Mouse (Mus musculus) kidney, embryonic 14.5 days (tissue): ENCODE measurements around the gene Bmp6. TPM values are rescaled to one million over a fixed set of nuclear protein-coding genes. Genes with fewer than 3 reads are reported as not detected.

Experiments
- ATAC-seq: fragments of 200-750 bp; cut with Nextera tagmentation; 2 replicates; pipeline ENCODE4 v1.8.0; 2017; ENCODE audit warnings: moderate number of reproducible peaks, mild to moderate bottlenecking, moderate TSS enrichment, moderate library complexity; ENCODE audit not compliant: low FRiP score, low TSS enrichment
- H3K27ac ChIP-seq: fragments of 300-500 bp; sonication (generic); 2 replicates; pipeline ENCODE4 v1.5.1; 2014; ENCODE audit warnings: low read depth, mild to moderate bottlenecking, low read length, moderate library complexity, mixed read lengths
- H3K27me3 ChIP-seq: fragments of 300-500 bp; sonication (generic); 2 replicates; pipeline ENCODE4 v1.6.1; 2014; ENCODE audit warnings: mild to moderate bottlenecking, low read length; ENCODE audit not compliant: control insufficient read depth, insufficient read depth
- H3K36me3 ChIP-seq: fragments of 300-500 bp; sonication (generic); 2 replicates; pipeline ENCODE4 v1.6.1; 2014; ENCODE audit warnings: low read length, mixed read lengths; ENCODE audit not compliant: control insufficient read depth, insufficient read depth
- H3K4me1 ChIP-seq: fragments of 300-500 bp; sonication (generic); 2 replicates; pipeline ENCODE4 v1.6.1; 2014; ENCODE audit warnings: low read length, mixed read lengths; ENCODE audit not compliant: control insufficient read depth, insufficient read depth
- H3K4me2 ChIP-seq: fragments of 300-500 bp; sonication (generic); replicated peaks from 2 replicates; pipeline ENCODE4 v1.6.1; 2014; ENCODE audit warnings: low read depth, mild to moderate bottlenecking, low read length
- H3K4me3 ChIP-seq: fragments of 300-500 bp; sonication (generic); 2 replicates; pipeline ENCODE4 v1.5.1; 2014; ENCODE audit warnings: mild to moderate bottlenecking, low read length
- H3K9ac ChIP-seq: fragments of 300-500 bp; sonication (generic); 2 replicates; pipeline ENCODE4 v1.6.1; 2014; ENCODE audit warnings: low read depth, mild to moderate bottlenecking, low read length, moderate library complexity
- H3K9me3 ChIP-seq: fragments of 300-500 bp; sonication (generic); 2 replicates; pipeline ENCODE4 v1.6.1; 2016; ENCODE audit warnings: low read length; ENCODE audit not compliant: control insufficient read depth
- WGBS: fragments of 180-500 bp; shearing (Covaris S2); extraction: QIAGEN DNeasy Blood & Tissue Kit; methylation state at CpG from one replicate; pipeline ENCODE4 v1.1.7; 2014; 5-methylcytosine and 5-hydroxymethylcytosine counted together
- polyA plus RNA-seq: library from polyadenylated mRNA; unstranded; fragments of >200 nt; fragmentation: Nextera tagmentation; extraction: Ambion mirVana; gene quantifications from 2 replicates; pipeline ENCODE4 v1.2.1, GENCODE M21; 2014

The Bmp6 gene
- polyA plus RNA-seq, 1 experiment from 2014 or later, result 1.6 TPM

DNA sequence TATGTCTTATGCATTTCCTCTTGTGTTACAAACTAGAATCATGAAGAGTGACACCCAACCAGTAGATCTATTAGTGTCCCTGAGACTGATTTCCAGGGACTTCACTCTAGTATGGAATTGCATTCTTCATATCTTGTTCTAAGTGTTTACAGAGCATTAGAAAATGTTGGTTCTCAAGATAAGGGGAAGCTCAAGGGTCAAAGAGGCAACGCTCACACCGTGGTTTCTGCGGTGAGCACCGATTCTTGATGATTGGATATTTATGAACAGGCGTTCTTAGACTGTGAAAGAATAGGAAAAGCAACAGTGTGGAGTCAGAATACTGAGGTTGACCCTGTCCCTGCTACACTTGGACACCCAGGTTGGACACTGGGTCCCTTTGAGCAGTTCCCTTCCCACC lies 89.9 kb downstream of the Bmp6 start:
- Histone ChIP-seq H3K4me2 (no peak overlapping the region), H3K4me3 (no peak overlapping the region), H3K9ac (no peak overlapping the region), H3K4me1 (peaks cover 6% of the 10 kb centered on the region), H3K27me3 (no peaks in the 10 kb centered on the region), H3K36me3 (no peaks in the 10 kb centered on the region), H3K27ac (no peak overlapping the region), H3K9me3 (no peaks in the 10 kb centered on the region)
- no peak for ATAC-seq
- WGBS, result 91% methylated on average over 5 of the region's 5 CpGs

DNA sequence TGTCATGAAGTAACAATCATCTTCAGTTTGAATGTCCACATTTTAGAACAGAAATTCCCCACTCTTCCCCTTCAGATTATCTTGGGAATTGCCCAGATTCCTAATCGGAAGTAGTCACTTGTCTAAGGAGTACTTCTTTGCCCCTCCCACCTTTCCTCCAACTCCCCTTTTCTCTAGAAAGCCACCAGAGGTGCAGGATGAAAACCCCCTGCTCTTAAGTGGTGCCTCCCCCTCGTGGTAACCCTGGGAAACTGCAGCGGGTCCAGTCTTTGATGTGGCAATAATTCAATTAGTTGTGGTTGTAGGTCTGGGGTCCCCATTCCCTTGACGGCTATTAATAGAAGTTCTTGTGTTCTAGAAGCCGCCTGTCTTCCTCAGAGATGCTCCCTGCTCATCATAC lies 93.0 kb downstream of the Bmp6 start:
- H3K4me3 ChIP-seq, result no peak overlapping the region
- no peaks in the 10 kb centered on the region for H3K9me3 ChIP-seq
- H3K27ac ChIP-seq, result no peak overlapping the region
- no peak overlapping the region for H3K4me2 ChIP-seq
- H3K9ac ChIP-seq, result no peak overlapping the region
- no peaks in the 10 kb centered on the region for H3K27me3 ChIP-seq
- no peaks in the 10 kb centered on the region for H3K36me3 ChIP-seq
- no peaks in the 10 kb centered on the region for H3K4me1 ChIP-seq
- 31% methylated on average over 5 of the region's 5 CpGs for WGBS
- ATAC-seq, result no peak

DNA sequence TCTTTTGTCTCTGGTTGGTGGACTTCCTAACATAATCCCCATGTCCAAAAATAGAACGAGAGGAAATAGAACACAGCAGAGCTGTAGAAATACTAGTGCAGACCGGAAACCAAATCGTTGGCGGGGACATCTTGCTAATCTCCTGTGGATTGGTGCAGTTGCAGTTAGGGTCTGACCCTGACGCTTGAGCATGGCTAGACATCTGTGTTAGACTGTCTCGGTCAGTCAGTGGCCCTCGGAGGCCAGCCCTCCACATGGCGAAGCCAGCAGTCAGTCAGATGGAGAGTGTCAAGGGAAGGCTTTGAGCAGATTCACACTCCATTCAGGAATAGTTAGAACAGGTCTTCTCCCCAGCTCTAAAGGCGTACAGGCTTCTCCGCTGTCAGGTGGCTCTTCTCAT lies 95.3 kb downstream of the Bmp6 start:
- no peak overlapping the region for H3K4me3 ChIP-seq
- H3K9ac ChIP-seq, result no peak overlapping the region
- no peak overlapping the region for H3K27ac ChIP-seq
- ATAC-seq, result no peak
- H3K9me3 ChIP-seq, result no peaks in the 10 kb centered on the region
- H3K36me3 ChIP-seq, result no peaks in the 10 kb centered on the region
- no peak overlapping the region for H3K4me2 ChIP-seq
- H3K4me1 ChIP-seq, result no peaks in the 10 kb centered on the region
- H3K27me3 ChIP-seq, result no peaks in the 10 kb centered on the region
- WGBS, result 88% methylated on average over 10 of the region's 10 CpGs

DNA sequence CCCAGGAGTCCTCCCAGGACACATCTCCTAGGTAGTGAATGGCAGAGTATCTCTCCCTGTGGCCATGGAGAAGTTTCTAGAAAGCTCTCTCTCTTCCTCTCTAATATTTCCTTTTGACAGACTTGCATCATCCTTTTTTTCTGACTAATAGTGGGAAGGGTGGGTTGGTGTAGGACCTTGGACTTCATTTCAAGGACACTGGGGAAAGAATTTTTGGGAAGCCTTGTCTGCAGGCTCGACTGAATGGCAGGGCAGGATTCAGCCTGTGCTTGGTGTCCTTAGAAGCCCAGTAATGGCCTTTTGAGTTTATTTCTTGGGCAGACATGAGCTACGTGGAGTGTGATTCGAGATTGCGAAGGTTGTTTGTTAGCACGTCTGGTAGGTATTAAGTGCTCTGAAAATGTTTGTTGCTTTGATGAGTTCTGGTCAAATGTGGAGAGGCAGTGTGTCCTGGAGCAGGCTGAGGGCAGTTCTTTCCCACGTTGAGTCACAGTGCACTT lies 103.7 kb downstream of the Bmp6 start:
- WGBS, result 80% methylated on average over 6 of the region's 6 CpGs
- Histone ChIP-seq H3K9me3 (no peaks in the 10 kb centered on the region), H3K36me3 (no peaks in the 10 kb centered on the region), H3K9ac (no peak overlapping the region), H3K27ac (no peak overlapping the region), H3K27me3 (no peaks in the 10 kb centered on the region), H3K4me3 (no peak overlapping the region), H3K4me1 (0 out of 2 replicates have a peak, but pooled peaks cover 8% of the 10 kb centered on the region), H3K4me2 (no peak overlapping the region)
- ATAC-seq, result no peak

DNA sequence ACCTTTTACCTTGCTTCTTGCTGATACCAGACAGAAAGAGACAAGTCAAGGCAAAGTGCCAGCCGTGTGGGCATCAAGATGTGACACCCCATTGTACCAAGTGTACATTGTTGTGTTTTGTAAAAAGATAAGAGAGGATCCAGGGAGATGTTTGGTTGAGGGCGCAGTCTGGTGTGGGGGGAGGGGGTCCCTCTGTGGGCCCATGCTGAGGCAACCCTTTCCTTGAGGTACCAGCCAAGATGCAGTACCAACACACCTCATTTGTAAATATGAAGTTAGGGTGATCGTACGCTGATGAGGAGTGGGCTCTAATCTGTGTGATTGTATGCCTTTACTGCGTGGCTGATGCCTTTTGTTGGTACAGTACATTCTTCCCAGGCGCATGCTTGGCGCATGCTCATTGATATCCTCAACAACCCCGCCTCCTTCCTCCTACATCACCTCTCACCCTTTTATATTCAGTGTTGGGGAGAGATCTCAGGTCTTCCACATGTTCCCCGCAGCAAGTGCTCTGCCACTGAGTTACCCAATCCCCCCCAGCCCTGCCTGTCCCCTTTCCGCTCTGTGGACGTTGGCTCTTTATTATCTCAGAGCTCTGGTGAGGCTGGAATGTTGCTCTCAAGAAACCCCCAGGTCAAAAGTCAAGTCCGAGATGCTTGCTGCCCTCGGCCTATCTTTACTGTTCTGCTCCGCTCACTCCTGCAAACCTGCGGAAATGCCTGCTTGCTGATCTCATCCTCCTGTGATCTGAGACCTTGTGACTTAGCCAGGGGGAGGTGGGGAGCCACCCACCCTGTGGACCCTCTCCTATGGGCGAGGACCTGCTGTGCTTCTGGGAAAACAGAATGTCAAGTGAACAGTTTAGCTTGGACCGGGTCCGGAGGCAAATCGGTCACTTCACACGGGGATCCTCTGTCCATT lies 105.4 kb downstream of the Bmp6 start:
- Histone ChIP-seq H3K4me3 (no peak overlapping the region), H3K27ac (no peak overlapping the region), H3K27me3 (no peaks in the 10 kb centered on the region), H3K36me3 (no peaks in the 10 kb centered on the region), H3K9ac (no peak overlapping the region), H3K4me2 (0 out of 2 replicates have a peak overlapping the region, but pooled peaks have one; percentile 12), H3K9me3 (no peaks in the 10 kb centered on the region), H3K4me1 (0 out of 2 replicates have a peak, but pooled peaks cover 8% of the 10 kb centered on the region)
- 55% methylated on average over 20 of the region's 20 CpGs for WGBS
- ATAC-seq, result peak; percentile 81

DNA sequence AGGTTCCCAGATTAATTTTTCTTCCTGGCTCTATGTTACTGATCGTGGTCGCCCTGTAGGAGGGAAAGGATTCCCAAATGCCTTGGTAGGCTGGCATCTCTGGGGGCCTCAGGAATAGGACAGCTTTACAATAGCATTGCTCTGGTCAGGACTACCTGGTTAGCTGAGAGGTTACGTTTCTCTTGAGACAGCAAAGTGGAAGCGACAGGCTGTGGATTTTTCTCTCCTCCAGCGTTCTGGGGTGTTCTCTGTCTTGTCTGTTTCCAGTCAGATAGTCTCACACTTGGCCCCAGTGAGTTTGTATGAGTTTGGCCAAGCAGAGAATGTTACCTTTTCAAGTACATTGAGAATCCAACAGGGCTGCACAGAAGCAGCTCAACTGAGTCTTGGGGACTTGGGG lies 106.5 kb downstream of the Bmp6 start:
- 54% methylated on average over 5 of the region's 5 CpGs for WGBS
- no peak overlapping the region for H3K27ac ChIP-seq
- H3K4me2 ChIP-seq, result no peak overlapping the region
- no peak overlapping the region for H3K4me3 ChIP-seq
- H3K9me3 ChIP-seq, result no peaks in the 10 kb centered on the region
- H3K9ac ChIP-seq, result no peak overlapping the region
- 0 out of 2 replicates have a peak, but pooled peaks cover 8% of the 10 kb centered on the region for H3K4me1 ChIP-seq
- H3K36me3 ChIP-seq, result no peaks in the 10 kb centered on the region
- no peak for ATAC-seq
- no peaks in the 10 kb centered on the region for H3K27me3 ChIP-seq

DNA sequence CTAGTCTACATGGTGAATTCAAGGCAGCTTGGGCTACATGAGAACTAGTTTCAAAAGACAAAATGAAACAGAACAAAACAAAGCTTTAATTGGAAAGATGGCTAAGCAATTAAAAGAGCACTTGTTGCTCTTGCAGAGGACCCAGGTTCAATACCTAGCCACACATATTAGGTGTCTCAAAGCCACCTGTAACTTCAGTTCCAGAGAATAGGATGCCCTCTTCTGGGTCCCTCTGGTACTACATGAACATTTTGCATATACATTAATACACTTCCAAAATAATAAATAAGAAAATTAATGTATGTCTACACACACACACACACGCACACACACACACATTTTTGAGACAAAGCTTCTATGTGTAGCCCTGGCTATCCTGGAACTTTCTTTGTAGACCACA lies 118.5 kb downstream of the Bmp6 start:
- Histone ChIP-seq H3K27ac (no peak overlapping the region), H3K9ac (no peak overlapping the region), H3K4me1 (no peaks in the 10 kb centered on the region), H3K4me2 (no peak overlapping the region), H3K36me3 (no peaks in the 10 kb centered on the region), H3K27me3 (no peaks in the 10 kb centered on the region), H3K4me3 (no peak overlapping the region), H3K9me3 (no peaks in the 10 kb centered on the region)
- no peak for ATAC-seq
- 85% methylated on average over 1 of the region's 1 CpGs for WGBS

DNA sequence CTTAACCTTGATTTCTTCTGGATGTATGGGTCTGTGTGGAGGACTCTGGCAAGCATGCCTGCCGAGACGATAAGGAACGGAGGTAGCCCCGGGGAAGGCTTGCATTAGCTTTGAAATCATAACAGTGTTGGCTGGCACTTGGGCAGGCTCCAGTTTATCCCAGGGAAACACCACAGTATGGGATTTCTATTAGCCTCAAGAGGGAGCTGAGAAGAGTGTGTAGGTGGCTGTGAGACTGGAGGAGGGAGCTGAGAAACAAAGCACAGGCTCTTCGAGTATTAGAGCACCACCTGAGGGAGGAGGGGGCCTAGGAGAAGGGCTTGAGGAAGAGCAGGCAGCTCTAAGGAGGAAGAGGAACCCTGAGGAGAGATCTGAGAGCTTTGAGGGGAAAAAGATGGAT lies 126.0 kb downstream of the Bmp6 start:
- no peak overlapping the region for H3K4me3 ChIP-seq
- no peaks in the 10 kb centered on the region for H3K36me3 ChIP-seq
- no peaks in the 10 kb centered on the region for H3K27me3 ChIP-seq
- H3K9me3 ChIP-seq, result no peaks in the 10 kb centered on the region
- no peak overlapping the region for H3K27ac ChIP-seq
- 83% methylated on average over 5 of the region's 5 CpGs for WGBS
- ATAC-seq, result no peak
- H3K4me2 ChIP-seq, result no peak overlapping the region
- H3K4me1 ChIP-seq, result no peaks in the 10 kb centered on the region
- H3K9ac ChIP-seq, result no peak overlapping the region

DNA sequence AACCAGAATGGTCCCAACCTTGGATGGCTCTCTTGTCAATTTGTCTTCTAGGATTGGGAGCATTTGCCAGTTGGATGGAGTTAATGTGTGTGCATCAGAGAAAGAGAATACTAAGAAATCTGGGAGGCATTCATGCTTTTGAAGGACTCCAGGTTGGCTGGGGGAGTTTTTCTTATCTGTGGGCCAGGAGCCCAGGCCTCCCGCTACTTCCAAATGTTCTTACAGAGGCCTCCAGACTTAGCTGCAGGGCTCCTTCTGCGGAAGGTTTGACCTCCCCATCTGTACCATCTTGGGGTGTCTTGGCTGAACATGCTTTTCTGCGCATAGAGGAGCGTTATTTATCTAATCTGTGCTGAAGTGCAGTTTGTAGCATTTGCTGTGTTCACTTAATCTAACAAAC lies 127.7 kb downstream of the Bmp6 start:
- 93% methylated on average over 4 of the region's 4 CpGs for WGBS
- H3K36me3 ChIP-seq, result no peaks in the 10 kb centered on the region
- no peak overlapping the region for H3K4me2 ChIP-seq
- H3K27me3 ChIP-seq, result no peaks in the 10 kb centered on the region
- H3K9me3 ChIP-seq, result no peaks in the 10 kb centered on the region
- no peak for ATAC-seq
- no peak overlapping the region for H3K9ac ChIP-seq
- H3K27ac ChIP-seq, result no peak overlapping the region
- H3K4me3 ChIP-seq, result no peak overlapping the region
- no peaks in the 10 kb centered on the region for H3K4me1 ChIP-seq
